Mouse (Mus musculus): ENCODE data around the gene Tead1. TPM values are rescaled to one million over a fixed set of nuclear protein-coding genes. Genes with fewer than 3 reads are reported as not detected.

Tead1 gene
- polyA plus RNA-seq, 1 experiment from 2014 or later: 2.1 TPM

DNA sequence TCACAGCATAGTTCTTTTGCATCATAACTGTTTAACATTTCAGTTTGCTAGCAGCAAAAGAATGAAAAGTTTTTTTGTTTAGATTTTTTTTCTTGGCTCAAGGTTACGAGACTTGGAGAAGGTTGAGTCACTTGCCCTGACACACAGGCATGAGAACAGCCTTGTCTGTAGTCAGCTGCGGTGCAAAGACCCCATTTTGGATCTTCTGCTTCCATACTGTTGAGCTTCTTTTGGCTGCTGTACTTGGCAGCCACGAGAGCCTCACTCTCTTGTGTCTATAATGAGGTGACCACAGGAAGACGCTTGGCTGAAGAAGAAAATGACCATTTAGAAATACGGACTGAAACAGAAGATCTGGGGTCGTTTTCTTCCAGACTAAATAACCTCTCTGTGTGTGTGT, 159.0 kb downstream of the Tead1 start:
- no peak overlapping the region for H3K27ac ChIP-seq (ENCODE audit: low read depth)
- no peak for DNase-seq
- no peaks in the 10 kb centered on the region; the same call in 1 of the 2 replicates for H3K36me3 ChIP-seq (replicated peaks; ENCODE audit: insufficient read depth, low read length)
- no peak overlapping the region for H3K4me3 ChIP-seq (ENCODE audit: low read depth, low read length)
- H3K9me3 ChIP-seq (ENCODE audit: low read length): peaks cover 2% of the 10 kb centered on the region; the same call in 1 of the 2 replicates
- ATAC-seq: no peak
- no peaks in the 10 kb centered on the region for H3K27me3 ChIP-seq (ENCODE audit: insufficient read depth, low read length)
- no peak overlapping the region for H3K9ac ChIP-seq (replicated peaks)
- peaks cover 2% of the 10 kb centered on the region; the same call in 1 of the 2 replicates for H3K4me1 ChIP-seq (ENCODE audit: insufficient read depth)
- no peak overlapping the region for H3K4me2 ChIP-seq (ENCODE audit: low read depth, low read length)
- 67% methylated on average over 6 of the region's 6 CpGs for WGBS (ENCODE audit: insufficient replicate concordance)
- TF ChIP-seq CTCF (IDR thresholded peaks at IDR 0.05; ENCODE audit: low read depth) (no peak), EP300 (IDR thresholded peaks at IDR 0.05; ENCODE audit: low read depth) (no peak)

DNA sequence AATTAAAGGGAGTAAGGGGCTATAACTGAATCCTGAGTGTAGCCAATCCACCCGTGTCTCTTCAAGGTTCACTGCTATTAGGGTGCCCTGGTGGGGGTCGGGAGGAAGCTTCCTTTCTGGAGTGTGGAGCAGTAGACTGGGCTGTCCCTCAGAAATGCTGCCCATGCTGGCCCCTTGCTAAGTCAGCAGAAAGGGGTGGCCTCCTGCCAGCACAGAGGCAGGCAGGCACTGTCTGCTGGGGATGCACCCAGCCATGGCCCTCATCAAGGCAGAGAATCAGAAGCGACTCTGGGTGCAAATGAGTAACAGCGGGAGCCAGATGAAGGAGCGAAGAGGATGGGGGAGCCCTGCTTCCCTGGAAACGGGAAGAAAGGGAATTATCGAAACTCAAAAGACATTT, 161.2 kb downstream of the Tead1 start:
- TF ChIP-seq EP300 (IDR thresholded peaks at IDR 0.05; ENCODE audit: low read depth) (no peak), CTCF (IDR thresholded peaks at IDR 0.05; ENCODE audit: low read depth) (no peak)
- H3K27me3 ChIP-seq (ENCODE audit: insufficient read depth, low read length): no peaks in the 10 kb centered on the region
- H3K36me3 ChIP-seq (replicated peaks; ENCODE audit: insufficient read depth, low read length): no peaks in the 10 kb centered on the region; the same call in 1 of the 2 replicates
- H3K9me3 ChIP-seq (ENCODE audit: low read length): peaks cover 2% of the 10 kb centered on the region; the same call in 1 of the 2 replicates
- H3K4me3 ChIP-seq (ENCODE audit: low read depth, low read length): no peak overlapping the region
- H3K4me1 ChIP-seq (ENCODE audit: insufficient read depth): no peaks in the 10 kb centered on the region
- no peak overlapping the region for H3K9ac ChIP-seq (replicated peaks)
- no peak for DNase-seq
- no peak for ATAC-seq
- WGBS (ENCODE audit: insufficient replicate concordance): 53% methylated on average over 7 of the region's 7 CpGs
- H3K4me2 ChIP-seq (ENCODE audit: low read depth, low read length): no peak overlapping the region
- H3K27ac ChIP-seq (ENCODE audit: low read depth): no peak overlapping the region

DNA sequence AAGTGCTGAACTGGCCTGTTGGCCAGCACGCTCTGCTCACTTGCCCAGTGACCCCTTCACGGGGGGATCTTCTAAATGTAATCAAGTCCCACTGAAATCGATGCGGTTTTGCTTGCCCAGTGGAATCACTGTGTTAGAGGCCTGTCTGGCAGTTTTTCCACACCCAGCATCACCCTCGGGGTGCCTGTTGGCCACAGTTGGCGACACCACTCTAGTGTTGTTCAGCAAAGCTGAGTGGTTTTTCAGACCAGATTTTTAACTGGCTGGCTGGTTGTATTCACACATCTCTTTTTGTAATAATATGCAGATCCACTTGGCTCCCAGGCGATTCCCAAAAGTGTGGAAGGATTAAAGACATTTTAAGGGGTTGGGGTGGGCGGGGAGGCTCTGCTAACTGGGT, 161.8 kb downstream of the Tead1 start:
- H3K9me3 ChIP-seq (ENCODE audit: low read length): peaks cover 2% of the 10 kb centered on the region; the same call in 1 of the 2 replicates
- no peak overlapping the region for H3K27ac ChIP-seq (ENCODE audit: low read depth)
- ATAC-seq (no peak), DNase-seq (no peak)
- TF ChIP-seq CTCF (IDR thresholded peaks at IDR 0.05; ENCODE audit: low read depth) (no peak), EP300 (IDR thresholded peaks at IDR 0.05; ENCODE audit: low read depth) (no peak)
- H3K27me3 ChIP-seq (ENCODE audit: insufficient read depth, low read length): no peaks in the 10 kb centered on the region
- H3K36me3 ChIP-seq (replicated peaks; ENCODE audit: insufficient read depth, low read length): no peaks in the 10 kb centered on the region; the same call in 1 of the 2 replicates
- H3K4me2 ChIP-seq (ENCODE audit: low read depth, low read length): no peak overlapping the region
- no peak overlapping the region for H3K9ac ChIP-seq (replicated peaks)
- WGBS (ENCODE audit: insufficient replicate concordance): 60% methylated on average over 8 of the region's 8 CpGs
- H3K4me1 ChIP-seq (ENCODE audit: insufficient read depth): no peaks in the 10 kb centered on the region
- no peak overlapping the region for H3K4me3 ChIP-seq (ENCODE audit: low read depth, low read length)

DNA sequence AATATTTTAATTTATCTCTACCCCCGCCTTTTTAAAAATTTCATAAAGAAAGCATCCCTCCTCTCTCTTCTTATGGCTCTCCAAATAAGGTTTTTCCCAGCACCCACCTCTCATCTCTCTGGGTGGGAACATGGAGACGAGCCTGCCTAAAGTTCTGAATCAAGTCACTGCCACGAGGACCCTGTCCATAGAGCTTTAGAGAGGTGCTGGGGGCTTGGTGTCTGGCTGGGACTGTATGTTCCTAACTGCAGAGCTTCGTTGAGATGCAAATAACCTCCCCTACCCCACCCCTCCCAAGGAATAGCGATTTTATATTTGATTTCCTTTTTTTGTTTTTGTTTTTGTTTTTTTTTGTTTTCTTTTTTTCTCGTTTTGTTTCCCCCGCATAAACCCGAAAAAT, 162.4 kb downstream of the Tead1 start:
- 30% methylated on average over 8 of the region's 8 CpGs for WGBS (ENCODE audit: insufficient replicate concordance)
- Histone ChIP-seq H3K4me1 (ENCODE audit: insufficient read depth) (no peaks in the 10 kb centered on the region), H3K4me2 (ENCODE audit: low read depth, low read length) (no peak overlapping the region)

DNA sequence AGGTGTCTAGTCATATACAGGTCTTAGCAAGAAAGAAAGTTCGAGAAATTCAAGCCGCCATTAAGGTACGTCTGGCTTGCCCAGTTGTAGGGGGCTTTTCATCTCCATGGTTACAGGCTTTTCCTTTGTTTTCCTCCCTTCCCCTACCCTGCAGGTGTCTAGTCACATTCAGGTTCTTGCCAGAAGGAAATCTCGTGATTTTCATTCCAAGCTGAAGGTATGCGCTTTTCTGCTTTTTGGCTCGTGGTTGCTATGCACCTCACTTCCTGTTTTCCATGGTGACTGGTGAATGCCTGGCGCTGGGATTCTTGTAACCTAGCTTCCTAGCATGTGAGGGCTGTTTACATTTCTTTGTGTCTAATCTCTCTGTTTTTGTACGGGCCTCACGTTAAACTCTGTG, 162.8 kb downstream of the Tead1 start:
- 20% methylated on average over 9 of the region's 9 CpGs for WGBS (ENCODE audit: insufficient replicate concordance)
- no peaks in the 10 kb centered on the region; the same call in 1 of the 2 replicates for H3K36me3 ChIP-seq (replicated peaks; ENCODE audit: insufficient read depth, low read length)
- no peak overlapping the region for H3K4me2 ChIP-seq (ENCODE audit: low read depth, low read length)
- no peak overlapping the region for H3K4me3 ChIP-seq (ENCODE audit: low read depth, low read length)
- DNase-seq (no peak), ATAC-seq (peak; percentile 35; the same call in 1 of the 2 replicates)
- H3K9me3 ChIP-seq (ENCODE audit: low read length): peaks cover 2% of the 10 kb centered on the region; the same call in 1 of the 2 replicates
- TF ChIP-seq CTCF (IDR thresholded peaks at IDR 0.05; ENCODE audit: low read depth) (no peak), EP300 (IDR thresholded peaks at IDR 0.05; ENCODE audit: low read depth) (no peak)
- no peaks in the 10 kb centered on the region for H3K27me3 ChIP-seq (ENCODE audit: insufficient read depth, low read length)
- no peaks in the 10 kb centered on the region for H3K4me1 ChIP-seq (ENCODE audit: insufficient read depth)
- H3K27ac ChIP-seq (ENCODE audit: low read depth): no peak overlapping the region
- H3K9ac ChIP-seq (replicated peaks): no peak overlapping the region

More for the DNA sequence above, 162.4 kb downstream of the Tead1 start:
- H3K27ac ChIP-seq (ENCODE audit: low read depth): no peak overlapping the region
- H3K9ac ChIP-seq (replicated peaks): no peak overlapping the region
- ATAC-seq (no peak), DNase-seq (no peak)
- no peak overlapping the region for H3K4me3 ChIP-seq (ENCODE audit: low read depth, low read length)
- H3K9me3 ChIP-seq (ENCODE audit: low read length): peaks cover 2% of the 10 kb centered on the region; the same call in 1 of the 2 replicates
- no peaks in the 10 kb centered on the region; the same call in 1 of the 2 replicates for H3K36me3 ChIP-seq (replicated peaks; ENCODE audit: insufficient read depth, low read length)
- TF ChIP-seq CTCF (IDR thresholded peaks at IDR 0.05; ENCODE audit: low read depth) (no peak), EP300 (IDR thresholded peaks at IDR 0.05; ENCODE audit: low read depth) (no peak)
- H3K27me3 ChIP-seq (ENCODE audit: insufficient read depth, low read length): no peaks in the 10 kb centered on the region

DNA sequence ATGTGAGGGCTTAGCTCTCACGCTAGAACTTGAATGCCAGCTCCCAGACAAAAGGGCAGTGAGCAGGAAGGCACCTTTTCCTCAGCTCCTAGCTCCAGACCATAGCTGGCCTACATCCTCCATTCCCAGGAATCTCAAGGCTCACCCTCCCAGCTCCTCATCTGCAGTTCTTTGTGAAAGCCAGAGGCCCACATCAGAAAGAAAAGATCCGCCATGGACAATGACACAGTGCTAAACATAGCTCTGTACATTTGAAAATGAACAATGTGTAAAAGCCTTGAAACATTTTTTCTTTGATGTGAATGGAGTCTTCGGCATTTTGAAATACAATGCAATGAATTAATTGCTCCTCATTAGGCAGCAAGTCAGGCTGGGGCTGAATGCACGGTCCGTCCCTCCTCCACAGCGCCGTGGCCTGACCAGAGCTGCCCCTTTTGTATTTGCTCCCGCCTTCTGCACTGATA, 172.2 kb downstream of the Tead1 start:
- no peak for ATAC-seq
- no peak for TF ChIP-seq CTCF (IDR thresholded peaks at IDR 0.05; ENCODE audit: low read depth)
- no peak for TF ChIP-seq EP300 (IDR thresholded peaks at IDR 0.05; ENCODE audit: low read depth)
- WGBS (ENCODE audit: insufficient replicate concordance): 60% methylated on average over 8 of the region's 8 CpGs

More for the DNA sequence above, 172.2 kb downstream of the Tead1 start:
- H3K36me3 ChIP-seq (replicated peaks; ENCODE audit: insufficient read depth, low read length): no peaks in the 10 kb centered on the region
- H3K27ac ChIP-seq (ENCODE audit: low read depth): no peak overlapping the region
- no peaks in the 10 kb centered on the region for H3K27me3 ChIP-seq (ENCODE audit: insufficient read depth, low read length)
- no peak overlapping the region for H3K4me2 ChIP-seq (ENCODE audit: low read depth, low read length)
- no peak overlapping the region for H3K4me3 ChIP-seq (ENCODE audit: low read depth, low read length)
- DNase-seq: no peak
- H3K9me3 ChIP-seq (ENCODE audit: low read length): no peaks in the 10 kb centered on the region
- H3K4me1 ChIP-seq (ENCODE audit: insufficient read depth): peaks cover 5% of the 10 kb centered on the region
- H3K9ac ChIP-seq (replicated peaks): no peak overlapping the region

Data from liver, postnatal 0 days (tissue).